Mouse (Mus musculus) kidney, embryonic 16.5 days (tissue): ENCODE measurements around the gene Tmem185b. TPM values are rescaled to one million over a fixed set of nuclear protein-coding genes. Genes with fewer than 3 reads are reported as not detected.

Experiments used
- ATAC-seq: fragments of 200-750 bp; cut with Nextera tagmentation; 2 replicates; pipeline ENCODE4 v1.8.0; 2017; ENCODE audit warnings: moderate TSS enrichment; ENCODE audit not compliant: low FRiP score, low TSS enrichment
- H3K27ac ChIP-seq: fragments of 300-500 bp; sonication (generic); 2 replicates; pipeline ENCODE4 v1.5.1; 2014; ENCODE audit warnings: low read length
- H3K27me3 ChIP-seq: fragments of 300-500 bp; sonication (generic); 2 replicates; pipeline ENCODE4 v1.6.1; 2014; ENCODE audit warnings: low read length, control low read depth, mixed read lengths; ENCODE audit not compliant: insufficient read depth
- H3K36me3 ChIP-seq: fragments of 300-500 bp; sonication (generic); 2 replicates; pipeline ENCODE4 v1.6.1; 2014; ENCODE audit warnings: low read length, control low read depth, mixed read lengths; ENCODE audit not compliant: insufficient read depth
- H3K4me1 ChIP-seq: fragments of 300-500 bp; sonication (generic); 2 replicates; pipeline ENCODE4 v1.6.1; 2014; ENCODE audit warnings: low read length, control low read depth, mixed read lengths; ENCODE audit not compliant: insufficient read depth
- H3K4me2 ChIP-seq: fragments of 300-500 bp; sonication (generic); replicated peaks from 2 replicates; pipeline ENCODE4 v1.6.1; 2014; ENCODE audit warnings: low read depth, low read length
- H3K4me3 ChIP-seq: fragments of 300-500 bp; sonication (generic); 2 replicates; pipeline ENCODE4 v1.5.1; 2014; ENCODE audit warnings: mild to moderate bottlenecking, low read length
- H3K9ac ChIP-seq: fragments of 300-500 bp; sonication (generic); replicated peaks from 2 replicates; pipeline ENCODE4 v1.6.1; 2014; ENCODE audit warnings: low read length
- H3K9me3 ChIP-seq: fragments of 300-500 bp; sonication (generic); 2 replicates; pipeline ENCODE4 v1.6.1; 2016; ENCODE audit warnings: low read length, control low read depth
- WGBS: fragments of 180-500 bp; shearing (Covaris S2); extraction: QIAGEN DNeasy Blood & Tissue Kit; methylation state at CpG from one replicate; pipeline ENCODE4 v1.1.7; 2014; 5-methylcytosine and 5-hydroxymethylcytosine counted together
- polyA plus RNA-seq: library from polyadenylated mRNA; unstranded; fragments of >200 nt; fragmentation: Nextera tagmentation; extraction: Ambion mirVana; gene quantifications from 2 replicates; pipeline ENCODE4 v1.2.1, GENCODE M21; 2015

Gene Tmem185b
- polyA plus RNA-seq, 1 experiment from 2014 or later = 32.9 TPM

GRCm38 (mm10) chr1:119501881-119502280, 24.1 kb upstream of the Tmem185b start:
- H3K27me3 ChIP-seq = no peaks in the 10 kb centered on the region; the same call in 1 of the 2 replicates
- peaks cover 44% of the 10 kb centered on the region for H3K4me1 ChIP-seq
- no peak for ATAC-seq
- H3K4me2 ChIP-seq = no peak overlapping the region
- no peak overlapping the region for H3K4me3 ChIP-seq
- no peaks in the 10 kb centered on the region for H3K9me3 ChIP-seq
- 70% methylated on average over 8 of the region's 8 CpGs for WGBS
- H3K9ac ChIP-seq = no peak overlapping the region
- peaks cover 14% of the 10 kb centered on the region for H3K36me3 ChIP-seq
- H3K27ac ChIP-seq = no peak overlapping the region

- H3K4me1 ChIP-seq = peaks cover 35% of the 10 kb centered on the region
- peak overlapping the region; percentile 86 for H3K9ac ChIP-seq
- H3K27ac ChIP-seq = no peak overlapping the region
- peaks cover 14% of the 10 kb centered on the region for H3K36me3 ChIP-seq
- 92% methylated on average over 11 of the region's 11 CpGs for WGBS
- no peaks in the 10 kb centered on the region; the same call in 1 of the 2 replicates for H3K27me3 ChIP-seq
- peak overlapping the region; percentile 71 for H3K4me2 ChIP-seq
- H3K9me3 ChIP-seq = no peaks in the 10 kb centered on the region
- no peak for ATAC-seq
- peak overlapping the region; percentile 85 for H3K4me3 ChIP-seq
Observed at GRCm38 (mm10) chr1:119502729-119503128, 23.2 kb upstream of the Tmem185b start.

GRCm38 (mm10) chr1:119503181-119503580, 22.8 kb upstream of the Tmem185b start:
- H3K36me3 ChIP-seq = peaks cover 14% of the 10 kb centered on the region
- peak overlapping the region; percentile 85 for H3K4me3 ChIP-seq
- H3K9me3 ChIP-seq = no peaks in the 10 kb centered on the region
- 66% methylated on average over 3 of the region's 3 CpGs for WGBS
- H3K4me2 ChIP-seq = peak overlapping the region; percentile 71
- no peak overlapping the region for H3K27ac ChIP-seq
- peak overlapping the region; percentile 86 for H3K9ac ChIP-seq
- H3K4me1 ChIP-seq = peaks cover 35% of the 10 kb centered on the region
- no peaks in the 10 kb centered on the region; the same call in 1 of the 2 replicates for H3K27me3 ChIP-seq
- no peak for ATAC-seq

- Histone ChIP-seq H3K36me3 (peaks cover 14% of the 10 kb centered on the region), H3K4me3 (peak overlapping the region; percentile 85), H3K9me3 (no peaks in the 10 kb centered on the region), H3K27ac (peak overlapping the region; percentile 83), H3K9ac (peak overlapping the region; percentile 86), H3K27me3 (no peaks in the 10 kb centered on the region; the same call in 1 of the 2 replicates), H3K4me1 (peaks cover 29% of the 10 kb centered on the region), H3K4me2 (peak overlapping the region; percentile 71)
- ATAC-seq = no peak
- 9% methylated on average over 5 of the region's 5 CpGs for WGBS
Observed at GRCm38 (mm10) chr1:119503808-119504207, 22.2 kb upstream of the Tmem185b start.

- H3K4me1 ChIP-seq = peaks cover 27% of the 10 kb centered on the region
- under 1% methylated on average over 56 of the region's 57 CpGs for WGBS
Observed at GRCm38 (mm10) chr1:119504260-119505062, 21.5 kb upstream of the Tmem185b start, which contains the start of gene Ralb. Gene Ralb, minus strand, starts transcription at chr1:119504794.

GRCm38 (mm10) chr1:119505951-119506350, 20.0 kb upstream of the Tmem185b start:
- Histone ChIP-seq H3K9me3 (no peaks in the 10 kb centered on the region), H3K4me1 (peaks cover 34% of the 10 kb centered on the region), H3K4me3 (no peak overlapping the region), H3K9ac (no peak overlapping the region), H3K27me3 (no peaks in the 10 kb centered on the region; the same call in 1 of the 2 replicates), H3K36me3 (peaks cover 6% of the 10 kb centered on the region), H3K4me2 (no peak overlapping the region), H3K27ac (no peak overlapping the region)
- 88% methylated on average over 3 of the region's 3 CpGs for whole genome bisulfite sequencing
- no peak for ATAC-seq

More at GRCm38 (mm10) chr1:119504260-119505062, 21.5 kb upstream of the Tmem185b start, which contains the start of gene Ralb:
- H3K36me3 ChIP-seq = peaks cover 13% of the 10 kb centered on the region
- peak; percentile 98 for ATAC-seq
- peak within 1 kb of the TSS; percentile 86 for H3K9ac ChIP-seq
- H3K9me3 ChIP-seq = no peaks in the 10 kb centered on the region
- peak within 1 kb of the TSS; percentile 85 for H3K4me3 ChIP-seq
- H3K27ac ChIP-seq = peak within 1 kb of the TSS; percentile 83
- H3K4me2 ChIP-seq = peak within 1 kb of the TSS; percentile 71
- no peaks in the 10 kb centered on the region; the same call in 1 of the 2 replicates for H3K27me3 ChIP-seq

- no peak for ATAC-seq
- no peaks in the 10 kb centered on the region; the same call in 1 of the 2 replicates for H3K27me3 ChIP-seq
- H3K9ac ChIP-seq = no peak overlapping the region
- no peak overlapping the region for H3K4me2 ChIP-seq
- H3K4me1 ChIP-seq = peaks cover 22% of the 10 kb centered on the region
- no peaks in the 10 kb centered on the region for H3K9me3 ChIP-seq
- WGBS = 43% methylated on average over 4 of the region's 4 CpGs
- H3K36me3 ChIP-seq = no peaks in the 10 kb centered on the region
- H3K4me3 ChIP-seq = no peak overlapping the region
- peak overlapping the region; percentile 73 for H3K27ac ChIP-seq
Observed at GRCm38 (mm10) chr1:119508548-119508947, 17.4 kb upstream of the Tmem185b start.

GRCm38 (mm10) chr1:119509474-119509873, 16.5 kb upstream of the Tmem185b start:
- no peaks in the 10 kb centered on the region; the same call in 1 of the 2 replicates for H3K27me3 ChIP-seq
- no peak overlapping the region for H3K4me2 ChIP-seq
- H3K36me3 ChIP-seq = no peaks in the 10 kb centered on the region
- peaks cover 18% of the 10 kb centered on the region for H3K4me1 ChIP-seq
- no peak overlapping the region for H3K9ac ChIP-seq
- ATAC-seq = no peak
- H3K4me3 ChIP-seq = no peak overlapping the region
- WGBS = 81% methylated on average over 7 of the region's 7 CpGs
- H3K27ac ChIP-seq = no peak overlapping the region
- H3K9me3 ChIP-seq = no peaks in the 10 kb centered on the region

GRCm38 (mm10) chr1:119510409-119510808, 15.6 kb upstream of the Tmem185b start:
- no peak overlapping the region for H3K4me3 ChIP-seq
- WGBS = 58% methylated on average over 9 of the region's 9 CpGs
- peaks cover 12% of the 10 kb centered on the region for H3K4me1 ChIP-seq
- no peak overlapping the region for H3K4me2 ChIP-seq
- H3K27ac ChIP-seq = peak overlapping the region; percentile 35
- ATAC-seq = no peak
- H3K27me3 ChIP-seq = no peaks in the 10 kb centered on the region; the same call in 1 of the 2 replicates
- no peaks in the 10 kb centered on the region for H3K9me3 ChIP-seq
- H3K36me3 ChIP-seq = no peaks in the 10 kb centered on the region
- no peak overlapping the region; the same call in 1 of the 2 replicates for H3K9ac ChIP-seq

GRCm38 (mm10) chr1:119510857-119511256, 15.1 kb upstream of the Tmem185b start:
- no peak overlapping the region for H3K4me2 ChIP-seq
- no peaks in the 10 kb centered on the region for H3K9me3 ChIP-seq
- H3K4me3 ChIP-seq = no peak overlapping the region
- 62% methylated on average over 8 of the region's 8 CpGs for WGBS
- peak overlapping the region; percentile 47; the same call in 1 of the 2 replicates for H3K27ac ChIP-seq
- H3K36me3 ChIP-seq = no peaks in the 10 kb centered on the region
- H3K4me1 ChIP-seq = peaks cover 10% of the 10 kb centered on the region
- no peaks in the 10 kb centered on the region; the same call in 1 of the 2 replicates for H3K27me3 ChIP-seq
- H3K9ac ChIP-seq = no peak overlapping the region; the same call in 1 of the 2 replicates
- peak; percentile 57 for ATAC-seq
